Mouse (Mus musculus): ENCODE results near the gene Vps52.
A peak's percentile ranks its signal among the peaks of the same experiment; 100 is the strongest.

Gene Vps52

GRCm38 (mm10) chr17:33920282-33921097, 35.1 kb upstream of the Vps52 start:
- DNase-seq (ENCODE audit: low spot score), result peak; percentile 93

GRCm38 (mm10) chr17:33921361-33921760, 34.3 kb upstream of the Vps52 start:
- DNase-seq (ENCODE audit: low spot score), result no peak

GRCm38 (mm10) chr17:33924577-33925283, 30.9 kb upstream of the Vps52 start:
- no peak for DNase-seq (ENCODE audit: low spot score)

GRCm38 (mm10) chr17:33925406-33926116, 30.1 kb upstream of the Vps52 start:
- DNase-seq (ENCODE audit: low spot score), result no peak

DNA sequence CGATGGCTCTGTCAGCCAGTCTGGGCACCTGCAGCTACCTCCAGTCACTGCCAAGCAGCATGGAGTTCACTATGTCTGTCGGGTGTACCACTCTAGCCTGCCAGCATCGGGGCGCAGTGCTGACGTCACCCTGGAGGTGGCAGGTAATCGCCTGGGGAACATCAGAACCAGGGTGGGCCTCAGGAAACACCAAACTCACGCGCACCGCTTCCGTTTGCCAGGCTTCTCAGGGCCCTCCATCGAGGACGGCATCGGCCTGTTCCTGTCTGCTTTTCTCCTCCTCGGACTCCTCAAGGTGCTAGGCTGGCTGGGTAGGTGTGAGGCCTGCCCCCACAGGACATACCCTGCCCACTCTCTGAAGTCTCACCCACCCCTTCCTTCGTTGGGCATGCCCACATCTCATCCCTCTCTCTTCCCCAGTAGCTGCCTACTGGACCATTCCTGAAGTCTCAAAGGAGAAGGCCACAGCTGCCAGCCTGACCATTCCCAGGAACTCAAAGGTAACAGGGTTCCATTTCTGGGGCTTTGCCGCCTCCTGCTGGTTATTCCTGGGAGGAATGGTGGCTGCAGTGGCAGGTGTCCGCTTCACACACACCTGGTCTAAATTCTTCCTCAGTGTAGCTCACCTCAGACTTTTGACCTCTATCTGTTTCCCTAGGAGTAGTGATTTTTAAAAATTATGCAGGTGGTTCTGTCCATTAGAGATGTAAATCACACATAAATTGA, 29.2 kb upstream of the Vps52 start:
- DNase-seq (ENCODE audit: low spot score), result no peak

- DNase-seq (ENCODE audit: low spot score), result no peak
Observed at GRCm38 (mm10) chr17:33928251-33928947, 27.2 kb upstream of the Vps52 start.

GRCm38 (mm10) chr17:33929371-33930279, 26.0 kb upstream of the Vps52 start, which contains the start of gene Rgl2:
Rgl2 (plus strand) TSS chr17:33929543.
- peak; percentile 95 for DNase-seq (ENCODE audit: low spot score)

DNA sequence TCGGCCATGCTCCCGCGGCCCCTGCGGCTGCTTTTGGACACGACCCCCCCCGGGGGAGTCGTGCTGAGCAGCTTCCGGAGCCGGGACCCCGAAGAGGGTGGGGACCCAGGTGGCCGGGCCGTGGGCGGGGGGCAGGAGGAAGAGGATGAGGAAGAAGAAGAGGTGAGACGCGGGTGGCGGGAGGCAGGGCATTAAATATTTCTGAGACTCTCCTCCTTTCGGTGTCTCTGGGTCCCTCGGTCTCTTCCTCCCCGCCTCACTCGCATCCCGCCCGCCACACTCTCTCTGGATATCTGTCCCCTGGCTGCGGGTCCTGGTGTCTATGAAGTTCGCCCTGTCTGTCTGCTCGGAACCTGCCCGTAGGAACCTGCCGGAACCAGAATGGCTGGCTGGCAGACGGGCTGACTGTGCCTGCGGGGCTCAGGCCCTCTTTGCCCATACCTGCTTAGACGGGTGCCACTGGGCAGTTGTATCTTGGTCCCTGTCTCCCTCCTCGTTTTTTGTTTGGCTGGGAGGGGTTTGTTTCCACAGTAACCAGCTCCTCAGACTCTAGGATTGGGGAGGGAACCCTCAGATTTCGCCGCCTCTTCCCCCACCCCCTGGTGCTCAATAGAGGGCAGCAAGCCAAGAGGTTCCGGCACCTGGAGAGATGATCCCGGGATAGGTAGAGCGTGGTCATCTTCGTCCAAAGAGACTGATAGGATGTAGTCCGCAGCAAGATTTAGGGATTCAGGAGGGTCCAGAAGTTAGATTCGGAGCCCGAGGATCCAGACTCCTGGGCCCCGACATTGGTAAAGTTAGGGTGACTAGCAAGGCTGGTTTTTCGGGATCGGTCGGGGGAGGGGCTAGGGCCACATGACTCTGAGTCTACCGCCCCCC, 25.1 kb upstream of the Vps52 start:
- DNase-seq (ENCODE audit: low spot score), result no peak

DNA sequence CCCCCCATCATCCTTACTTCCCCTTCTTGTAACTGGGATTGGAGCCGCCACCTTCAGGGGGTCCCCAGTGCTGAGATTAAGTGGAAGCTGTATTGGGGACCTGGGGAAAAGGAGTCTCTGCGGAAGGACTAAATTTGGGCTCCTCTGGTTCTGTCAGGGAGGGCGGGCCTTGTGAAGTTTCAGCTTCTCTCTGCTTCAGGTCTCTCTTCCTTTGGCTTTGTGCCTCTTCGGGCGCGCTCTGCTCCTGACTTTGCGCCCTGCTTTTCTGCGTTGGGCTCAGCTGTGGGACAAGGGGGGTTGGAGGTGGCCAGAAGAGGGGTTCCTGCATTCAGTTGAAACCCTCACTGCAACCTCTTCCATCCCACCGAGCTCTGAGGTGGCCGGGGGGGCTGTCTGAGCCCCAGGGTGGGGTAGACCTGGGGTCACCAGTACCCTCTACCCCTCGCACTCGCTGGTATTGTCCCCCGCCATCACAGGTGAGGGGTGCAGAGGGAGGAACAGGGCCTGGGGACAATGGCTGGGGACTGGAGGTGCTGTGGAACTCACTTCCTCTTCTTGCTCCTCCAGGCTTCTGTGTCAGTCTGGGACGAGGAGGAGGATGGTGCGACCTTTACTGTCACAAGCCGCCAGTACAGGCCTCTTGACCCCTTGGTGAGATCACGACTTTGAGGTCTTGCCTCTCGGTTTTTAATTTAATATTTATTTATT, 24.3 kb upstream of the Vps52 start:
- DNase-seq (ENCODE audit: low spot score), result no peak

DNA sequence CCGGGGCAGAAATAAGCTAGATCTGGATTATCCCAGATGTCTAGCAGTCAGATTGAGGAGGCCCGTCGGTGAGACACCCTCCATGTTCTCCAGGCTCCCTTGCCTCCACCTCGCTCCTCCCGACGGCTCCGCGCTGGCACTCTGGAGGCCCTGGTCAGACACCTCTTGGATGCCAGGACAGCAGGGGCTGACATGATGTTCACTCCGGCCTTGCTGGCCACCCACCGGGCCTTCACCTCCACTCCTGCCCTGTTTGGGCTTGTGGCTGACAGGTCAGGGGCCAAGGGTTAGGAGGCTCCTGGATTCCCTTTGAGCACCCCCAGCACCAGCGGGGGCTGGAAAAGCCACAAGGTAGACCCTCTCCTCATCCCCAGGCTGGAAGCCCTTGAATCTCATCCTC, 23.7 kb upstream of the Vps52 start:
- no peak for DNase-seq (ENCODE audit: low spot score)

DNA sequence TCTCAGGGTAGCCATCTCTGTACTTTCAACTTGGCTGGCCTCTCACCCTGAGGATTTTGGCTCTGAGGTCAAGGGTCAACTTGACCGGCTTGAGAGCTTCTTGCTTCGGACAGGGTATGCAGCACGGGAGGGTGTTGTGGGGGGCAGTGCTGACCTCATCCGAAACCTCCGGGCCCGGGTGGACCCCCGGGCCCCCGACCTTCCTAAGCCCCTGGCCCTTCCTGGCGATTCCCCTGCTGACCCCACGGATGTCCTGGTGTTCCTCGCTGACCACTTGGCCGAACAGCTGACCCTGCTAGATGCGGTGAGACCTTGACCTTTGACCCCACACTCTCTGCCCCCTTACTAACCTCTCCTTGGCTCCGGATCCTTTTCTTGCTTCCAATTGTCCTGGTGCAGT, 23.2 kb upstream of the Vps52 start:
- no peak for DNase-seq (ENCODE audit: low spot score)

- no peak for DNase-seq (ENCODE audit: low spot score)
Observed at GRCm38 (mm10) chr17:33932970-33933369, 22.6 kb upstream of the Vps52 start.

GRCm38 (mm10) chr17:33935422-33936055, 20.1 kb upstream of the Vps52 start:
- DNase-seq (ENCODE audit: low spot score), result no peak

DNA sequence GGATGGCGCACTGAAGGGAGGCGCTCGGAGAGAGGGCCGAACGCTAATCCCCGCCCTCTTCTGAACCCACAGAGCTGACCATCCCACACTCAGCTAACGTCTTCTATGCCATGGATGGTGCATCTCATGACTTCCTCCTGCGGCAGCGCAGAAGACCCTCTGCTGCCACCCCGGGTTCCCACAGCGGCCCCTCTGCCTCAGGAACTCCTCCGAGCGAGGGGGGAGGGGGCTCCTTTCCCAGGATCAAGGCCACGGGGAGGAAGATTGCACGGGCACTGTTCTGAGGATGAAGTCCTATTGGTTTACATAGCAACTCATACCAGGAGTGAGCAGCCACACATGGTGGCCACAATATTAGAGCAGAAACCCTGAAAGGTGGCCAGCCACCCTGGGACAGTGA, 18.6 kb upstream of the Vps52 start:
- no peak for DNase-seq (ENCODE audit: low spot score)

DNA sequence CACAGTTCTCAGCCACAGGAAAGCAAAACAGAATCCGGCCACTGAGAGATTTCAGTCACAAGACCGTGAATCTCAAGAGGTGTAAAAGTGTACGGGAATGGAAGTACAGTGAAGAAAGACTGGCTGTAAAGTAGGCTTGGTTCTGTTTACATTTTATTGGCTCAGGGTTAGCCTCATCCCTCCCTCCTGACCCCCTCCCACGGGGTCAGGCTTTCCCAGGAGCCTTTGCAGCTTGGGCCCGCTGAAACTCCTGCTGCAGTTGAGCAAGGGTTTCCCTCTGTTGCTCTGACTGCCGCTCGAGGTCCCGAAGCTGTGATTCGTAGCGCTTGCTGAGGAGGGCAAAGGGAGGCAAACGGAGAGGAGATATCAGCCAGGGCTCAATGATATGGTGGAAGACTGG, 16.8 kb upstream of the Vps52 start:
- no peak for DNase-seq (ENCODE audit: low spot score)

DNA sequence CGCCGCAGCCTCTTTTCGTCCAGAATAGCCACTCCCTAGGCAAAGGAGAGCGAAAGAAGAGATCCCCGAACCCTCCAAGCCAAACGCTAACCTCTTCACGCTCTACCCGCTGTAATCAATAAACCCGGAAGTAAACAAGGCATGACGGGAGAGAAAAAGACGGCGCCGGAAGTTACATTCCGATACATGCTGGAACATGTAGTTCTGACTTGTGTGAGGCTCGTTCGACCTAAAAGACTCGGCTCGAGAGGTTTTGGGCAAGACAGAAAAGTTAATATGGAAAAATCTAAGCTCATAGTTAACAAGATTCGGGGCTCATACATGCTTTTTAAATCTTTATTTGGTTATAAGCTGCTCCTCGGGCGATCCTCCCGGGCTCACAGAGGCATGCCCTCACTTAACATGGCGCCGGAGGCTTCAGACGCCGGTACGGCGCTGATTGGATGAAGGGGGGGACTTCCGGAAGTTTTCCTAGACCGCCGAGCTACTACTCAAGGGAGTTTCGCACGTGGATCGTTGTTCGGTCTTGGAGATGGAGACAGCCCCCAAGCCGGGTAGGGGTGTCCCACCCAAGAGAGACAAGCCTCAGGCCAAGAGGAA, 15.3 kb upstream of the Vps52 start, which contains the start of the genes Pfdn6 and Wdr46:
Pfdn6 (minus strand) TSS at position 138 of the 600 bp plus-strand sequence.
Wdr46 (plus strand) TSS at position 455 of the 600 bp plus-strand sequence.
- peak; percentile 89 for DNase-seq (ENCODE audit: low spot score)

DNA sequence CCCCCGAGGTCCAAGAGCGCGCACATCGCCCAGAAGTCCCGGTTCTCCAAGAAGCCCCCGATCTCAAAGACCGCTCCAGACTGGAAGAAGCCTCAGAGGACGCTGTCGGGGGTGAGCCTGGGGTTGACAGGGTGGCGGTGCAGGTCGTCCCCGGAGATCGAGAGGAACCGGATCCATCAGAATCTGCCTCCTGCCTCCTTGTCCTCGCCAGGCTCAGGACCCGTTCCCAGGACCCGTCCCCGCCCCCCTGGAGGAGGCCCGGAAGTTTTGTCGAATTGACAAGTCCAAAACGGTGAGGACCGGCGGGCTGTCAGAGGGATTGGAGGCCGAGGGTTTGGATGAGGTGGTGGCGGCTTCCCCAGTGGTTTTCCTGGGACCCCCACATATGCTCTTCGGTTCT, 14.6 kb upstream of the Vps52 start:
- DNase-seq (ENCODE audit: low spot score), result no peak

- no peak for DNase-seq (ENCODE audit: low spot score)
Observed at GRCm38 (mm10) chr17:33941381-33941780, 14.2 kb upstream of the Vps52 start.
